Mouse (Mus musculus) regulatory T cell (primary cell): Measurements from ENCODE around the gene Defb3.
"Not testable (repeated sequence)": the region's sequence is repeated elsewhere in the genome, so short reads cannot be mapped to it uniquely, and the experiment has no call there.

Source experiments
- in situ Hi-C: fragments of 300-600 bp; cut with MboI, MseI; formaldehyde crosslinking; loops from one replicate; pipeline ENCODE4 v1.15.1; 2025; ENCODE audit warnings: high pct_unique_total_duplicates

Gene Defb3

GRCm38 (mm10) chr8:19293060-19293459 lies at the start of gene Defb3:
Gene Defb3 (plus strand): TSS chr8:19293360.
- in situ Hi-C loops: not testable (repeated sequence)

- in situ Hi-C loops: no loop called here
Measured at GRCm38 (mm10) chr8:19247280-19247679, 45.9 kb upstream of the Defb3 start, which contains the start of gene Defb5. Gene Defb5 (plus strand): TSS chr8:19247580.

GRCm38 (mm10) chr8:19258136-19258535 lies 35.0 kb upstream of the Defb3 start:
- in situ Hi-C loops: no loop called here

- in situ Hi-C loops: no loop called here
Measured at GRCm38 (mm10) chr8:19259667-19260066, 33.5 kb upstream of the Defb3 start.

- in situ Hi-C loops: not testable (repeated sequence)
Measured at GRCm38 (mm10) chr8:19298361-19298760, 5.2 kb downstream of the Defb3 start.

- in situ Hi-C loops: no loop called here
Measured at GRCm38 (mm10) chr8:19331836-19332235, 38.7 kb downstream of the Defb3 start.
